In the genomic region with DNA sequence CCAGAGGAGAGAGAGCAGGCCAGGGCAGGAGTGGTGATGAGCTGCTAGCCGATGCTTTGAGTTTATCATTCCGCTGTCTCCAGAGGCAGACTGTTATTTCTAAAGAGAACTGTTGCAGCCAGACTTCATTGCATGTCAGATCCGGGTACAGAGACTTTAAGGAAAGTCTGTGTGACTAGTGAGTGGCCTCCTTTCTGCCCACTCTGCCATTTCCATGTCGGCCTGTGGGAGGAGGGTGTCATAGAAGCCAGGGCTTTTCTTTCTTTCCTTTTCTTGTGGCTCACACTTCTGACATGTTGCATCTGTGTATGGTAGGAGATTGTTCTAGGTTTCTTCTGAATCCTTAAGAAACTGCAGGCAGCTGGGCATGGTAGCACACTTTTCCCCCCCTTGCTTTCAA, we compare ENCODE assay signal across 20 mouse cellular contexts. TPM values are rescaled to one million over a fixed set of nuclear protein-coding genes. Genes with fewer than 3 reads are reported as not detected.
"Had no signal": no experiment of that assay in that cellular context is flagged by ENCODE, and none has a peak within 500 bp of the region (broad histone marks: within the 10 kb centered on the region; RNA-seq: fewer than 3 reads in every experiment).

No protein-coding gene starts in this region.

- DNase-seq: liver, postnatal 0 days; lung, adult 2 months; lung, postnatal 14 days; lung, postnatal 36 days; thymus, adult 2 months; thymus, postnatal 25 days; thymus, postnatal 4 days had no signal

- H3K27ac ChIP-seq: liver, embryonic 15.5 days; lung, embryonic 15.5 days; macrophage; midbrain, embryonic 13.5 days; midbrain, embryonic 15.5 days; neural tube, embryonic 12.5 days; stomach, embryonic 15.5 days; stomach, postnatal 0 days had no signal

- ATAC-seq: liver, postnatal 0 days; lung, postnatal 0 days; midbrain, embryonic 13.5 days; midbrain, embryonic 15.5 days had no signal

- H3K4me3 ChIP-seq: liver, embryonic 15.5 days; lung, embryonic 15.5 days; megakaryocyte, embryonic 14.5 days; midbrain, embryonic 13.5 days; midbrain, embryonic 15.5 days; neural tube, embryonic 12.5 days; stomach, embryonic 15.5 days had no signal

RNA-seq across cellular contexts. Expression of gene Npffr1, which starts 30.9 kb away (rescaled TPM):
- total RNA-seq: monocyte, adult 5-6 weeks; neutrophil, adult 5-6 weeks had no signal
- polyA plus RNA-seq: liver, embryonic 15.5 days; liver, postnatal 0 days; macrophage; midbrain, embryonic 11.5 days had no signal
